Mouse (Mus musculus) neural tube, embryonic 15.5 days (tissue): ENCODE data around the gene Lrsam1. TPM values are rescaled to one million over a fixed set of nuclear protein-coding genes. Genes with fewer than 3 reads are reported as not detected.
A peak's percentile ranks its signal among the peaks of the same experiment; 100 is the strongest.

Source experiments
- ATAC-seq: fragments of 200-750 bp; cut with Nextera tagmentation; 2 replicates; pipeline ENCODE4 v1.8.0; 2017; ENCODE audit warnings: mild to moderate bottlenecking, moderate TSS enrichment, moderate library complexity; ENCODE audit not compliant: low FRiP score
- H3K27ac ChIP-seq: fragments of 300-500 bp; sonication (generic); replicated peaks from 2 replicates; pipeline ENCODE4 v1.5.1; 2015; ENCODE audit warnings: mild to moderate bottlenecking, inconsistent platforms
- H3K27me3 ChIP-seq: fragments of 300-500 bp; sonication (generic); replicated peaks from 2 replicates; pipeline ENCODE4 v1.6.1; 2015; ENCODE audit warnings: inconsistent platforms
- H3K36me3 ChIP-seq: fragments of 300-500 bp; sonication (generic); 2 replicates; pipeline ENCODE4 v1.6.1; 2015; ENCODE audit warnings: inconsistent platforms
- H3K4me1 ChIP-seq: fragments of 300-500 bp; sonication (generic); 2 replicates; pipeline ENCODE4 v1.6.1; 2015; ENCODE audit warnings: inconsistent platforms
- H3K4me2 ChIP-seq: fragments of 300-500 bp; sonication (generic); 2 replicates; pipeline ENCODE4 v1.6.1; 2015; ENCODE audit warnings: inconsistent platforms, mild to moderate bottlenecking, moderate library complexity
- H3K4me3 ChIP-seq: fragments of 300-500 bp; sonication (generic); replicated peaks from 2 replicates; pipeline ENCODE4 v1.5.1; 2015; ENCODE audit warnings: mild to moderate bottlenecking, inconsistent platforms
- H3K9ac ChIP-seq: fragments of 300-500 bp; sonication (generic); replicated peaks from 2 replicates; pipeline ENCODE4 v1.6.1; 2015; ENCODE audit warnings: mild to moderate bottlenecking, inconsistent platforms
- H3K9me3 ChIP-seq: fragments of 300-500 bp; sonication (generic); replicated peaks from 2 replicates; pipeline ENCODE4 v1.6.1; 2016; ENCODE audit warnings: inconsistent platforms
- WGBS: fragments of 180-500 bp; shearing (Covaris S2); methylation state at CpG from one replicate; pipeline ENCODE4 v1.1.7; 2015; ENCODE audit warnings: mixed read lengths; 5-methylcytosine and 5-hydroxymethylcytosine counted together
- polyA plus RNA-seq: library from polyadenylated mRNA; unstranded; fragments of >200 nt; fragmentation: Nextera tagmentation; extraction: Ambion mirVana; gene quantifications from 2 replicates; pipeline ENCODE4 v1.2.1, GENCODE M21; 2015

The Lrsam1 gene
- polyA plus RNA-seq, 1 experiment from 2014 or later, result 23.5 TPM

DNA sequence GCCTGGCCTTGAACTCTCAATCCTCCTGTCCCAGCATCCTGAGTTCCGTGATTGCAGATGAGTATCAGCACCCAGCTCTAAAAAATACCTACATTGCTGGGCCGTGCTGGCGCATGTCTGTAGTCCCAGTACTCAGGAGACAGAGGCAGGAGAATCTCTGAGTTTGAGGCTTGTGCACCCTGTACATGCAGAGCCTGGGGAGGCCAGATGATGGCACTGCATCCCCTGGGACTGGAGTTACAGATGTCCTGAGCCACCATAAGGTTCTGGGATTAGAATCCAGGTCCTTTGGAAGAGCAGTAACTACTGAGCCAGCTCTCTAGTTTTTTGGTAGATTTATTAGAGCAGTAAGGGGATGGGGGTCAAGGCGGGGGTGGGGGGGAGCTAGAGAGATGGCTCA, 20.9 kb downstream of the Lrsam1 start:
- no peaks in the 10 kb centered on the region for H3K4me1 ChIP-seq
- no peak overlapping the region for H3K9ac ChIP-seq
- no peak for ATAC-seq
- H3K4me3 ChIP-seq, result no peak overlapping the region
- H3K27me3 ChIP-seq, result no peaks in the 10 kb centered on the region
- H3K36me3 ChIP-seq, result peaks cover 82% of the 10 kb centered on the region
- WGBS, result 92% methylated on average over 4 of the region's 4 CpGs
- H3K27ac ChIP-seq, result no peak overlapping the region
- H3K4me2 ChIP-seq, result no peak overlapping the region
- no peaks in the 10 kb centered on the region for H3K9me3 ChIP-seq

DNA sequence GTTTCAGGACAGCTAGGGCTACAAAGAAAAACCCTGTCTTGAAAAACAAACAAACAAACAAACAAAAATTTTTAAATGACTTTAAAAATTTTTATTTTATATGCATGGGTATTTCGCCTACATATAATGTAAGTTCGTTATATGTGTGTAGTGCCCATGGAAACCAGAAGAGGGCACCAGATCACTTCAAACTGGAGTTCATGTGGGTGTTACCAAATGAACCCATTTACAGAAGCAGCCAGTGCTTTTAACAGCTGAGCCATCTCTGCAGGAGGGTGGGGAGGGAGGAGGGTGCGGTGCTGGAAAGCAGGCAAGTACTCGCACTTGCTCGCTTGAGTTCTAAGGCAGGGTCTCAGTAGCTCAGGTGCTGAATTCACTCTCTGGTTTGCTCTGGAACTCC, 22.0 kb downstream of the Lrsam1 start:
- Histone ChIP-seq H3K27ac (no peak overlapping the region), H3K27me3 (no peaks in the 10 kb centered on the region), H3K9me3 (no peaks in the 10 kb centered on the region), H3K4me1 (no peaks in the 10 kb centered on the region), H3K4me3 (no peak overlapping the region), H3K36me3 (peaks cover 81% of the 10 kb centered on the region), H3K9ac (no peak overlapping the region), H3K4me2 (no peak overlapping the region)
- no peak for ATAC-seq
- WGBS, result 63% methylated on average over 5 of the region's 5 CpGs

DNA sequence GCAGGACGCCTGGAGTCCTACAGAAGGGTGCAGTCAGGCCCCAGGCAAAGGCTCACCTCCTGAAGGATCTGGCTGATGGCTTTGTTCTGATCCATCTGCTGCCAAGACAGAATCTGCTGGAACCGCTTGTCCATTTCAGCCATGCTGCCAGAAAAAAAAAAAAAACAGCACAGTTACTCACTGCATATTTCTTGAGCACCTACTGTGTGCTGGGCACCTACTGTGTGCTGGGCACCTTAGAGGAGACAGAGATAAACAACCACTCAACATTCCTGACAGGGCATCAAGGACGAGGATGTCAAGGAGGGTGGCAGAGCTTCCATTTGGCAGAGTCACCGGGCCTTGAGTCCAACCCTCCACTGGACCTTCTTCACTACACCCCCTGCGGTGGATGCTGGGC, 22.7 kb downstream of the Lrsam1 start:
- ATAC-seq, result no peak
- Histone ChIP-seq H3K9me3 (no peaks in the 10 kb centered on the region), H3K9ac (no peak overlapping the region), H3K4me3 (no peak overlapping the region), H3K36me3 (peaks cover 83% of the 10 kb centered on the region), H3K27ac (no peak overlapping the region), H3K4me1 (no peaks in the 10 kb centered on the region), H3K27me3 (no peaks in the 10 kb centered on the region), H3K4me2 (no peak overlapping the region)
- 95% methylated on average over 5 of the region's 5 CpGs for WGBS

DNA sequence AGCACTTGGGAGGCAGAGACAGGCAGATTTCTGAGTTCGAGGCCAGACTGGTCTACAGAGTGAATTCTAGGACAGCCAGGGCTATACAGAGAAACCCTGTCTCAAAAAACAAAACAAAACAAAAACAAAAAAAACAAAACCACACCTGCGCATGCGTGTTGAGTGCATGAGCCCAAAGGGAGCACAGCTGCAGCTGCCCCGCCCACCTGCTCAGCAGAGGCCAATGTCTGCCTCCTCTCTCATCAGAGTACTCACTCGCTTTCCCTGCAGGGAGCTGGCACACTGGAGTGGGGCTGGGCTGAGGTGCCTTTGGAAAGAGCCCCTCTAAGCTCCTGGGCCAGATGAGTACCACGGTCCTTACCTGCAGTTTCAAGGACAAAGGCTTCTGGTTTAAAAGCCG, 29.7 kb downstream of the Lrsam1 start:
- H3K4me2 ChIP-seq, result no peak overlapping the region
- peaks cover 7% of the 10 kb centered on the region; the same call in 1 of the 2 replicates for H3K4me1 ChIP-seq
- WGBS, result 75% methylated on average over 7 of the region's 7 CpGs
- H3K36me3 ChIP-seq, result peaks cover 65% of the 10 kb centered on the region
- no peak overlapping the region for H3K4me3 ChIP-seq
- H3K9me3 ChIP-seq, result no peaks in the 10 kb centered on the region
- H3K27me3 ChIP-seq, result no peaks in the 10 kb centered on the region
- ATAC-seq, result no peak
- no peak overlapping the region for H3K9ac ChIP-seq
- no peak overlapping the region for H3K27ac ChIP-seq

DNA sequence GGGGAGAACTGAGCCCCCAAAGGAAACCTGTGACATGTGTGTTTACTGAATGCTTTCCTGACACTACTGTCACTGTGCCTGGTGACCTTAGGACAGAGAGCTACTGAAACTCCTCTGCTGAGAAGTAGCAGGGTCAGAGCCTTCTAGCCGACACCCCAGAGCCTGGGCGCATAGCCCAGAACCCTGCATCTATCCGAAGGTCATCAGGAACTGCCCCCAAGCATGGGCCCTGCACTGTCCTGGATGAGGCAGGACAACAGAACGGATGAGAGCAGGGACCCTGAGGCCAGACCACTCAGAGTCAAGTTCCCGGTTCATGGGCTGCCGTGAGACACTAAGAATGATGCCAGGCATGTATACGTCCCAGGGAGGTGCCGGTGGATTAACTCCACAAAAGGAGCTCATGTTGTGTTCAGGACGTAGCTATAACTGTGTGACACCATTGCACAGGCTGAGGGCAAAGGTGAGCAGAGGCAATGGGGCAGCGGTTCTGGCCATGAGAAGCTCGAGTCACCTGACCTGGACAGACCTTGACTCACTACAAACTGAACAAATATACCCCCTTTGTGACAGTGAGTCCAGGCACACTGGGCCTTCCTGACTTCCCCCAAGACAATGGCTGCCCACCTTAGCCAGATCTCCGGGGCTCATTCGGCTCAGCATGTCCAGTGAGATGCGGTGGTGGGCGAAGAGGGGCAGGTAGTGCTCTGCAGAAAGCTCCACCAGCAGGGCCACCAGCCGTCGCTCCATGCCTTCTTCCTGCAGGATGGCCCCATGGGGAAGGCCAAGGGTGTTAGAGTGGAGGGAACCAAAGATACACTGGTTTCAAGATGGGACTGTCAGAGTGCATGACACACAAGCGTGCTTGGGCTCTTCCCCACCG, 32.2 kb downstream of the Lrsam1 start:
- 87% methylated on average over 19 of the region's 19 CpGs for WGBS
- ATAC-seq, result no peak
- H3K36me3 ChIP-seq, result peaks cover 58% of the 10 kb centered on the region

DNA sequence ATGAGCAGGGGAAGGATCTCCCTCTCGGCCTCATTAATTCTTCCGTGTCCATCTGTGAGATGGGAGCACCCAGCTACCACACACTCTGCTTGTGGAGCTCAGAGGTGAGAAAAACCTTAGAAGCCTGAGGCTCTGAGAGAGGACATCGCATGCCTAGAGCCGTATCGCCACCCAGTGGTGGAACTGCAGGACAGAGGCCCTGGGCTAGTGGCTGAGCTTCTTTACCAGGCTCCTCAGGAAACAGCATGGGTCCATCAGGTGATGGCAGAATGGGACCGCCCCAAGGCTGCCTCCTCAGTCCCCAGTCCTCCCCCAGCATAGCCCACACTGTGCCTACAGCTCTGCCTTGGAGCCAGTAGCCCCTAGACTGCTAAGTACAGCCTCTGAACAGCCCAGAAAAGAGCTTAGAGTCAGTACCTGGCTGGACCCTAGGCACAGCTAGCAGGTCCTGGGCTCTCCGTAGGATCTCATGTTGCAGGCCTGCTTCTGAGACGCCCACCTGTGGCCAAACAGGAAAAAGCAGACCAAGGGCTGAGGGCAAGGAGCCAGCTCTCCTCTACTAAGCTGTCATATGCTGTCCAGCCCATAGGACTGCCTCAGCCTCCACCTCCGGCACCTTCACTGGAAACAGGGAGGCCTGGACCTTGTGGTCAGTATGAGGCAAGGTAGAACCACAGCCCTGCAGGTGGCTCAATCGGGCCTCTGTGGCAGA, 33.0 kb downstream of the Lrsam1 start:
- peaks cover 7% of the 10 kb centered on the region; the same call in 1 of the 2 replicates for H3K4me1 ChIP-seq
- H3K27me3 ChIP-seq, result no peaks in the 10 kb centered on the region
- H3K27ac ChIP-seq, result no peak overlapping the region
- H3K4me2 ChIP-seq, result no peak overlapping the region
- peak; percentile 52; the same call in 1 of the 2 replicates for ATAC-seq
- peaks cover 58% of the 10 kb centered on the region for H3K36me3 ChIP-seq
- H3K4me3 ChIP-seq, result no peak overlapping the region
- 32% methylated on average over 10 of the region's 10 CpGs for WGBS
- no peaks in the 10 kb centered on the region for H3K9me3 ChIP-seq
- H3K9ac ChIP-seq, result no peak overlapping the region

More for the DNA sequence above, 32.2 kb downstream of the Lrsam1 start:
- no peaks in the 10 kb centered on the region for H3K27me3 ChIP-seq
- peaks cover 7% of the 10 kb centered on the region; the same call in 1 of the 2 replicates for H3K4me1 ChIP-seq
- no peak overlapping the region for H3K9ac ChIP-seq
- H3K4me3 ChIP-seq, result no peak overlapping the region
- H3K9me3 ChIP-seq, result no peaks in the 10 kb centered on the region
- H3K4me2 ChIP-seq, result no peak overlapping the region
- H3K27ac ChIP-seq, result no peak overlapping the region

DNA sequence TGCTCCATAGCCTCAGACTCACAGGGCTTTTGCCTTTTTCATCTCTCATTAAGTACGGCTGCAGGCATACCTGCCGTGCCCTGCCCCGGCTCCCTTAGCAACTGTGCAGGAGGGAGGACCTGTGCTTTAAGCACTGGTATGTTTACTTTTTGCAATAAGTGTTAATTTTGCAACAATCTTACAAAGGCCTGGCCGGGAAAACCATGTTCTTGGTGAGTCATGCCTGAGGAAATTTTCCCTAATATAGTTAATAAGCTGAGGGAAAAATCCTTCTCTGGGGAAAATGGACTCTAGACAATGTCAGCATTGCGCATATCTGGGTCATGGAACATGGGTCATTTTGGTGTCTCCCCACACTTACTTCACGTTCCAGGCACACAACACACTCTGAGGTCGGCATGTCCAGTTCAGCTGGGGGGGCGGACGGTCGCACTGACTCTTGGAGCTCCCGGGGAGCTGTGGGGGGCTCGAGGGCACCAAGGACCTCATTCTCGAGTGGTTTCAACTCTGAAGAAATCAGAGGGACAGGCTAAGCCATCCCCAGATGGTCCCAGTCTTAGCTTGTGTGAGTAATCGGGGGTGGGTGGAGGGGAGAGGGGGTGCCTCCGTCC, 33.7 kb downstream of the Lrsam1 start:
- Histone ChIP-seq H3K9ac (no peak overlapping the region), H3K4me3 (no peak overlapping the region), H3K27me3 (no peaks in the 10 kb centered on the region), H3K27ac (no peak overlapping the region), H3K36me3 (peaks cover 58% of the 10 kb centered on the region), H3K4me2 (no peak overlapping the region), H3K4me1 (peaks cover 4% of the 10 kb centered on the region; the same call in 1 of the 2 replicates), H3K9me3 (no peaks in the 10 kb centered on the region)
- ATAC-seq, result no peak
- WGBS, result 77% methylated on average over 15 of the region's 15 CpGs

DNA sequence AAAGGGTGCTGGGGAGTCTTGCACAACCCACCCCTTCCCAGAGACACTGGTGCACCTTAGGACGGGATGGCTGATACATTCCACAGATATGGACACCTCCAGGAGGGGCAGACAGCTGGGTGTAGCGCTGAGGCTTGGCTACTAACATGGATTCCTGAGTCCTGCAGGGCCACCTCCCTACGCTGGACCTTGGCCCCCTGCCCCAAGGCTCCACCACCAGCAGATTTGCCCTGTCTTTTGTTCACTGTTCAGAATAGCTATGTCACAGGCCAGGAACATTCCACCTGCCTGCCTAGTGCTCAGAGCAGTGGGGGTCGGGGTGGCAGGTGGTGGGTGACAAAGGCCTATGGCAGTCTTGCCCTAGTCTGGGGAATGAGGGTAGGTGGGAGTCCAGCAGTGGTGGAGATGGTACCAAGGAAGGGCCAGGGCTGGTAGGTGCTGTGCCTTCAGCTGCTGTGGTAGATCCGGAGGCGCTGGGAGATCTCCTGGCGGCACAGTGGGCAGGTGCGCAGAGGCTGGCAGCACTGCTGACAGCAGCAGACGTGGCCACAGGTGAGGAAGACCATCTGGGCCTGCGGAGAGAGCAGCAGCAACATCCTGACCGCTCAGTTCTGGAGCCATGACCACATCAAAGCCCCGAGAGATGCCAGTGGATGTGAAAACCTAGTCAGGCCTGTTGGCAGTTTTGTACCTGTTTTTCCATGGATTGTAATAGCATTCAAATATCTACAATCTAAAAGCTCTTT, 34.9 kb downstream of the Lrsam1 start:
- ATAC-seq, result no peak
- Histone ChIP-seq H3K27me3 (no peaks in the 10 kb centered on the region), H3K4me2 (no peak overlapping the region), H3K27ac (no peak overlapping the region), H3K9me3 (no peaks in the 10 kb centered on the region), H3K4me1 (no peaks in the 10 kb centered on the region), H3K9ac (no peak overlapping the region), H3K36me3 (peaks cover 62% of the 10 kb centered on the region), H3K4me3 (no peak overlapping the region)
- 93% methylated on average over 12 of the region's 12 CpGs for WGBS

DNA sequence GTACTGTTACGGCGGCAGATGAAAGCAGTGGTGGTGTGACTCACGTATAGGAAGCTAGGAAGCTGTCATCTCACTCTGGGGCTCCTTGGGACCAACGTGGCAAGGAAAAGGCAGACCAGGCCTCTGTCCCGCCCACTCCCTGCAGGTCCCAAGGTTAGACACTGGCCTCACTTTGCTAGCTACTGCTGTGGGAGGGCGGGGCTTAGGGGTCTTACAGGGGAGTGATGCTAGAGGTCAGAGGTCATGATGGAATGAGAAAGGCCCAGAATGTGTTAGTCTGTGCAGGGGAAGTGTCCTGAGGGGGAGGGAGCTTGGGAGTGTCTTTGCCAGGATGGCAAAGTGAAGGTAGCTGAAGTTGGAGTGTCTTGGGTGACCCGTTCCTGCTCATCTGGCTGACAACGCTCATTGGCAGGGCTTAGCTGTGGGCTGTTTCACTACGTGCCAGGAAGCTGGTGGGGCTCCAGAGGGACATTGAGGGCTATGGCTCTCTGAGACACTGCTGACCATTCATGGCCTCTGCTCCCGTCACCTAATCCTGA, 37.0 kb downstream of the Lrsam1 start:
- Histone ChIP-seq H3K36me3 (peaks cover 75% of the 10 kb centered on the region), H3K4me3 (no peak overlapping the region), H3K27me3 (no peaks in the 10 kb centered on the region), H3K9ac (no peak overlapping the region), H3K4me2 (no peak overlapping the region), H3K27ac (no peak overlapping the region), H3K9me3 (no peaks in the 10 kb centered on the region), H3K4me1 (no peaks in the 10 kb centered on the region)
- 77% methylated on average over 10 of the region's 10 CpGs for WGBS
- ATAC-seq, result no peak

DNA sequence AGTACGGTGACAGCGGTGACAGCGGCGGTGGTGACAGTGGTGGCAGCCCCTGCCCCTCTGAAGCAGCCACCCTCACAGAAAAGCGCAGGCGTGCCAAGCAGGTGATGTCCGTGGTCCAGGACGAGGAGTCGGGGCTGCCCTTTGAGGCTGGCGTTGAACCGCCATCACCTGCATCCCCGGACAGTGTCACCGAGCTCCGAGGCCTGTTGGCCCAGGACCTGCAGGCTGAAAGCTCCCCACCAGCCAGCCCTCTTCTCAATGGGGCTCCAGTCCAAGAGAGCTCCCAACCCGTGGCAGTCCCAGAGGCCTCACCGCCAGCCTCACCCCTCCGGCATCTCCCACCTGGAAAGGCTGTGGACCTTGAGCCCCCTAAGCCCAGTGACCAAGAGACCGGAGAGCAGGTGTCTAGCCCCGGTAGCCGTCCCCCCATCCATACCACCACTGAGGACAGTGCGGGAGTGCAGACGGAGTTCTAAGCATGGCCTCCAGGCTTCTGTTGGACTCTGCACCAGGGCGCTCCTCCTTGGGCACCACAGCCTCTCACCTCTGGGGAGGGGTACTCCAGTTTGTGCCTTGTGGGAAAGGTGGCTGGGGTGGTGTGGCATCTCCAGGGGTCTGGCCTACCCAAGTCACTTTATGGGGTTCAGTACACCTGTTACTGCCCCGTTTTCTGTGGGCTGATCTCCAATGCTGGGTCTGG, 37.7 kb downstream of the Lrsam1 start:
- Histone ChIP-seq H3K9ac (no peak overlapping the region), H3K27ac (no peak overlapping the region), H3K4me1 (no peaks in the 10 kb centered on the region), H3K27me3 (no peaks in the 10 kb centered on the region), H3K36me3 (peaks cover 74% of the 10 kb centered on the region), H3K4me3 (no peak overlapping the region), H3K4me2 (no peak overlapping the region), H3K9me3 (no peaks in the 10 kb centered on the region)
- no peak for ATAC-seq
- WGBS, result 95% methylated on average over 24 of the region's 24 CpGs
